Mouse (Mus musculus): ENCODE results near the gene Arfgap1.

Arfgap1 gene

GRCm38 (mm10) chr2:180986449-180986848 lies 19.4 kb downstream of the Arfgap1 start, which contains the start of gene Col20a1:
TSS of gene Col20a1 (plus strand) at chr2:180986535.
- no peak for DNase-seq (ENCODE audit: low spot score)

- no peak for DNase-seq (ENCODE audit: low spot score)
Observed at GRCm38 (mm10) chr2:180987001-180987400, 20.0 kb downstream of the Arfgap1 start.

GRCm38 (mm10) chr2:180987432-180988030 lies 20.5 kb downstream of the Arfgap1 start:
- no peak for DNase-seq (ENCODE audit: low spot score)

- DNase-seq (ENCODE audit: low spot score) = no peak
Observed at GRCm38 (mm10) chr2:180988347-180988913, 21.4 kb downstream of the Arfgap1 start.

- DNase-seq (ENCODE audit: low spot score) = no peak
Observed at GRCm38 (mm10) chr2:180988948-180989347, 21.9 kb downstream of the Arfgap1 start.

- DNase-seq (ENCODE audit: low spot score) = no peak
Observed at GRCm38 (mm10) chr2:180990347-180990746, 23.3 kb downstream of the Arfgap1 start.

- DNase-seq (ENCODE audit: low spot score) = no peak
Observed at GRCm38 (mm10) chr2:180994360-180994759, 27.3 kb downstream of the Arfgap1 start.

GRCm38 (mm10) chr2:180995457-180995856 lies 28.4 kb downstream of the Arfgap1 start:
- DNase-seq (ENCODE audit: low spot score) = no peak

- DNase-seq (ENCODE audit: low spot score) = no peak
Observed at GRCm38 (mm10) chr2:180996436-180996835, 29.4 kb downstream of the Arfgap1 start.

GRCm38 (mm10) chr2:180996905-180997304 lies 29.9 kb downstream of the Arfgap1 start:
- DNase-seq (ENCODE audit: low spot score) = no peak

- no peak for DNase-seq (ENCODE audit: low spot score)
Observed at GRCm38 (mm10) chr2:181007054-181007453, 40.0 kb downstream of the Arfgap1 start.

- no peak for DNase-seq (ENCODE audit: low spot score)
Observed at GRCm38 (mm10) chr2:181008339-181008738, 41.3 kb downstream of the Arfgap1 start.

GRCm38 (mm10) chr2:181031406-181031934 lies 64.4 kb downstream of the Arfgap1 start:
- DNase-seq (ENCODE audit: low spot score) = no peak

Data from ovary, postnatal 36 days (tissue).